Mouse (Mus musculus) lung, embryonic 15.5 days (tissue): ENCODE data around the gene 1190005I06Rik. TPM values are rescaled to one million over a fixed set of nuclear protein-coding genes. Genes with fewer than 3 reads are reported as not detected.

Source experiments
- ATAC-seq: fragments of 200-750 bp; cut with Nextera tagmentation; 2 replicates; pipeline ENCODE4 v1.8.0; 2017; ENCODE audit warnings: moderate number of reproducible peaks, borderline replicate concordance; ENCODE audit not compliant: low FRiP score, low TSS enrichment; ENCODE audit errors: extremely low read depth
- H3K27ac ChIP-seq: fragments of 300-500 bp; sonication (generic); 2 replicates; pipeline ENCODE4 v1.5.1; 2015; ENCODE audit warnings: moderate library complexity, mild to moderate bottlenecking, inconsistent platforms
- H3K27me3 ChIP-seq: fragments of 300-500 bp; sonication (generic); 2 replicates; pipeline ENCODE4 v1.6.1; 2015; ENCODE audit warnings: inconsistent platforms
- H3K36me3 ChIP-seq: fragments of 300-500 bp; sonication (generic); 2 replicates; pipeline ENCODE4 v1.6.1; 2015; ENCODE audit warnings: inconsistent platforms
- H3K4me1 ChIP-seq: fragments of 300-500 bp; sonication (generic); 2 replicates; pipeline ENCODE4 v1.6.1; 2015; ENCODE audit warnings: inconsistent platforms
- H3K4me2 ChIP-seq: fragments of 300-500 bp; sonication (generic); 2 replicates; pipeline ENCODE4 v1.6.1; 2015; ENCODE audit warnings: inconsistent platforms, mild to moderate bottlenecking, moderate library complexity
- H3K4me3 ChIP-seq: fragments of 300-500 bp; sonication (generic); 2 replicates; pipeline ENCODE4 v1.5.1; 2015; ENCODE audit warnings: mild to moderate bottlenecking, inconsistent platforms
- H3K9ac ChIP-seq: fragments of 300-500 bp; sonication (generic); 2 replicates; pipeline ENCODE4 v1.6.1; 2015; ENCODE audit warnings: inconsistent platforms
- H3K9me3 ChIP-seq: fragments of 300-500 bp; sonication (generic); 2 replicates; pipeline ENCODE4 v1.6.1; 2016; ENCODE audit warnings: inconsistent platforms
- WGBS: fragments of 180-500 bp; shearing (Covaris S2); methylation state at CpG from one replicate; pipeline ENCODE4 v1.1.7; 2015; 5-methylcytosine and 5-hydroxymethylcytosine counted together
- polyA plus RNA-seq: library from polyadenylated mRNA; unstranded; fragments of >200 nt; fragmentation: Nextera tagmentation; extraction: Ambion mirVana; gene quantifications from 2 replicates; pipeline ENCODE4 v1.2.1, GENCODE M21; 2015

Gene 1190005I06Rik
- polyA plus RNA-seq, 1 experiment from 2014 or later: 5.8 TPM

- Histone ChIP-seq H3K4me2 (peak within 1 kb of the TSS; percentile 90), H3K36me3 (peaks cover 15% of the 10 kb centered on the region; the same call in 1 of the 2 replicates), H3K9ac (peak within 1 kb of the TSS; percentile 82), H3K9me3 (no peaks in the 10 kb centered on the region), H3K27ac (peak within 1 kb of the TSS; percentile 64), H3K27me3 (no peaks in the 10 kb centered on the region), H3K4me3 (peak within 1 kb of the TSS; percentile 74), H3K4me1 (peaks cover 32% of the 10 kb centered on the region)
- peak; percentile 98 for ATAC-seq
- under 1% methylated on average over 67 of the region's 67 CpGs for WGBS
These were observed 58.3 kb downstream of the 1190005I06Rik start, which contains the start of gene Gins2 for GRCm38 (mm10) chr8:120588908-120589771. TSS of gene Gins2 (minus strand) at chr8:120589304.

DNA sequence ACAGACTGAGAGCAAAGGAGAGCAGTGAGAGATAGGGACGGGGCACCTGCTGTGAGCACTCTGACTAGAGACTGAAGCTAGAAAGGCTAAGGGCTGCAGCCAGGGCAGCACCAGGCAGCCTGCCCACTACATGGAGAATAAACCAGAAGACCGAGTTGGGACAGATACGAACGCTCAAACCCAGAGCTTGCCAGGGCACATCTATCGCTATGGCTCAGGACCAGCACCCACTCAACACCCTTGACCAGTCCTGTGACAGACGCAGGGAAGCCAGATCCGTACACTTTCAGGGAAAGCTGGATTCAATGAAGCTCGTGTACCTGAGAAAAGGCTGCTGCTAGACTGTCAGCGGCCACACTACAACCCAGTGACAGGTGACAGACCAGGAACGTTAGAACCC, 61.9 kb downstream of the 1190005I06Rik start:
- H3K4me3 ChIP-seq: no peak overlapping the region
- H3K4me1 ChIP-seq: peaks cover 24% of the 10 kb centered on the region
- H3K27ac ChIP-seq: no peak overlapping the region
- no peak for ATAC-seq
- no peak overlapping the region for H3K4me2 ChIP-seq
- H3K9me3 ChIP-seq: no peaks in the 10 kb centered on the region
- H3K27me3 ChIP-seq: no peaks in the 10 kb centered on the region
- WGBS: 92% methylated on average over 10 of the region's 10 CpGs
- H3K9ac ChIP-seq: no peak overlapping the region
- H3K36me3 ChIP-seq: peaks cover 42% of the 10 kb centered on the region

DNA sequence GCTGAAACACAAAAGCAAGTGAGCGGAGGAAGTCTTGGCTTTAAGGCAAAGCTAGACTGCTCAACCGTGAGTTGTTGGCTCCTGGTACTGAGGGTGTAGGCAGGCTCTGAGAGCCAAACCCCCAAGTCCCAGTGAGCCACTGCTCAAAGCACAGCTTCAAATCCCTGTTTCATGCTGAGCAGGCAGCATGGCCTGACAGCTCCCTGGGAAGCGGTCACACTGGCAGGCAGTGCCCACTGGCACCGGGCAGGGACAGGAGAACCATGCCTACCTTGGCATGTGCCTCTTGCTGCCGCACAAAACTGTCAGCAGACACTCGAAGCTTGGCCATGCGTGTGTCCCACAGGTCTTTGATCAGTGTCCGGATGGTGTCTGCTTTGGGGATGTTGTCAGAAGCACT, 65.6 kb downstream of the 1190005I06Rik start:
- H3K4me1 ChIP-seq: no peaks in the 10 kb centered on the region
- H3K9me3 ChIP-seq: no peaks in the 10 kb centered on the region
- H3K27me3 ChIP-seq: no peaks in the 10 kb centered on the region
- H3K36me3 ChIP-seq: peaks cover 77% of the 10 kb centered on the region
- H3K9ac ChIP-seq: no peak overlapping the region
- H3K4me3 ChIP-seq: no peak overlapping the region
- no peak overlapping the region for H3K4me2 ChIP-seq
- WGBS: 89% methylated on average over 8 of the region's 8 CpGs
- ATAC-seq: no peak
- H3K27ac ChIP-seq: no peak overlapping the region

GRCm38 (mm10) chr8:120581329-120581728, 66.1 kb downstream of the 1190005I06Rik start:
- no peak overlapping the region for H3K4me2 ChIP-seq
- no peak overlapping the region for H3K4me3 ChIP-seq
- H3K36me3 ChIP-seq: peaks cover 82% of the 10 kb centered on the region
- no peak overlapping the region for H3K9ac ChIP-seq
- H3K27ac ChIP-seq: no peak overlapping the region
- no peak for ATAC-seq
- H3K9me3 ChIP-seq: no peaks in the 10 kb centered on the region
- no peaks in the 10 kb centered on the region for H3K4me1 ChIP-seq
- H3K27me3 ChIP-seq: no peaks in the 10 kb centered on the region
- 89% methylated on average over 12 of the region's 12 CpGs for WGBS

DNA sequence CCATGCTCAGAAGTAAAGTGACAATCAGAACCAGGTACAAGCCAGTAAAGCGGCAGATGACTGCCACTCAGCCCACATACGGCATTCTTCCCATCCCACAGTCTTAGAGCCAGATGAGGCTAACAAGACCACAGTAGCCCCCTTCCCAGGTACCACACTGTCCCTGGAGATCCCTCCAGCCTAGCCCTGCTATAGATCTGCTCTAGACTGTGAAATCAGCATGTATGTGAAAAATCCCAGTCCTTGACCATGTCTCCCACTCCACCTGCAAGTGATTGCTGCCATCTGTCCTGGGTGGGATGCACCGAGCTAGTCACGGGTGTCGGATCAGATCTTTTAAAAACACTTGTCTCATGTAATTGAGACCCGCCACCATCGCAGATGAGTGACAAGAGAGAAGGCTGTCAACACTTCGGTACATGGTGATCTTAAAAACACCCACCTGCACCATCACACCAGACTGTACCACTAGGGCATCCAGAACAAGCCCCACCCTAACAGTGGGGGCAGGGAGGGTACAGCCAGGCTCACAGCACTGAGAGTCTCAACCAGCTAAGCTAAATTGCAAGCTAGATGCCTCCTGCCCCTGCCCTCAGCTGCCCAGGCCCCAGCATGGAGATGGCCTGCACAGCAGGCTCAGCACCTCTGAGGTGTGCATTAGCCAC, 67.0 kb downstream of the 1190005I06Rik start:
- H3K4me3 ChIP-seq: no peak overlapping the region
- ATAC-seq: no peak
- WGBS: 81% methylated on average over 8 of the region's 8 CpGs
- no peak overlapping the region for H3K4me2 ChIP-seq
- 0 out of 2 replicates have a peak, but pooled peaks cover 7% of the 10 kb centered on the region for H3K4me1 ChIP-seq
- peaks cover 85% of the 10 kb centered on the region for H3K36me3 ChIP-seq
- H3K9me3 ChIP-seq: no peaks in the 10 kb centered on the region
- no peak overlapping the region for H3K27ac ChIP-seq
- H3K27me3 ChIP-seq: no peaks in the 10 kb centered on the region
- H3K9ac ChIP-seq: no peak overlapping the region

- Histone ChIP-seq H3K36me3 (peaks cover 97% of the 10 kb centered on the region), H3K4me2 (no peak overlapping the region), H3K4me1 (peaks cover 26% of the 10 kb centered on the region), H3K9ac (no peak overlapping the region), H3K4me3 (no peak overlapping the region), H3K27me3 (no peaks in the 10 kb centered on the region), H3K27ac (no peak overlapping the region), H3K9me3 (no peaks in the 10 kb centered on the region)
- 90% methylated on average over 17 of the region's 17 CpGs for WGBS
- ATAC-seq: no peak
These were observed 69.6 kb downstream of the 1190005I06Rik start for GRCm38 (mm10) chr8:120577821-120578220.

DNA sequence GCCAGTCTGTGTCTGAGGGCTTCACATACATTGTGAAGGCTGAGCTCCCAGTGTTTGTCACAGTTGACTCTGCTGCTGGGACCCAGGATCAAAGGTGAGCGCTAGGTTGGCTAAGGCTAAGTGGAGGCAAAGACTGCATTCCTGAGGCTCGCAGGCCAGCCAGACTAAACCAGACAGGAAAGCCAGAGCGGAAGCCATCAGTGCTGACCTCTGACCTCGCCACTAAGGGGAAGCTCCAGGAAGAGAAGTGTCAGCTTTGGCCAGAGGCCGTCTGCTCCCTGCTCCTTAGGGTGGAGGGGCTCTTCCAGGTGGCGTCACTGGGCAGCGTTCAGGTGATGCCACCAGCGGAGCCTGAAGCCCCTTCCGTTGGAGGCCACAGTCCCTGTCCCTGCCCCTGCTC, 71.6 kb downstream of the 1190005I06Rik start:
- Histone ChIP-seq H3K9me3 (no peaks in the 10 kb centered on the region), H3K27me3 (no peaks in the 10 kb centered on the region), H3K4me2 (no peak overlapping the region), H3K27ac (no peak overlapping the region), H3K4me3 (no peak overlapping the region), H3K4me1 (peaks cover 26% of the 10 kb centered on the region), H3K36me3 (peaks cover 98% of the 10 kb centered on the region), H3K9ac (no peak overlapping the region)
- ATAC-seq: no peak
- 57% methylated on average over 9 of the region's 9 CpGs for WGBS

DNA sequence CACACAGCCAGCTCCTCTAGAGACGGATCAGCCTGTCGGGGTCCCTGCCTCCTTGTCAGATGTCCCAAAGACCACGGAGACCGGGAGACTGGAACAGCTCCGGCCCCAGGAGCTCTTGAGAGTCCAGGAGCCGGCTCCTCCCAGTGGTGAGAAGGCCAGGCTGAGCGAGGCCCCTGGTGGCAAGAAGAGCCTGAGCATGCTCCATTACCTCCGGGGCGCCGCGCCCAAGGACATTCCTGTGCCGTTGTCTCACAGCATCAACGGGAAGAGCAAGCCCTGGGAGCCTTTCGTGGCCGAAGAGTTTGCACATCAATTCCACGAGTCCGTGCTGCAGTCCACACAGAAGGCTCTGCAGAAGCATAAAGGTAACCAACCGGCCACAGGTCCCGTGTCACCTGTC, 72.5 kb downstream of the 1190005I06Rik start:
- H3K9ac ChIP-seq: no peak overlapping the region
- no peak overlapping the region for H3K27ac ChIP-seq
- no peaks in the 10 kb centered on the region for H3K27me3 ChIP-seq
- H3K9me3 ChIP-seq: no peaks in the 10 kb centered on the region
- no peak for ATAC-seq
- H3K4me1 ChIP-seq: peaks cover 28% of the 10 kb centered on the region
- no peak overlapping the region for H3K4me2 ChIP-seq
- WGBS: 62% methylated on average over 19 of the region's 19 CpGs
- peaks cover 94% of the 10 kb centered on the region for H3K36me3 ChIP-seq
- H3K4me3 ChIP-seq: no peak overlapping the region

DNA sequence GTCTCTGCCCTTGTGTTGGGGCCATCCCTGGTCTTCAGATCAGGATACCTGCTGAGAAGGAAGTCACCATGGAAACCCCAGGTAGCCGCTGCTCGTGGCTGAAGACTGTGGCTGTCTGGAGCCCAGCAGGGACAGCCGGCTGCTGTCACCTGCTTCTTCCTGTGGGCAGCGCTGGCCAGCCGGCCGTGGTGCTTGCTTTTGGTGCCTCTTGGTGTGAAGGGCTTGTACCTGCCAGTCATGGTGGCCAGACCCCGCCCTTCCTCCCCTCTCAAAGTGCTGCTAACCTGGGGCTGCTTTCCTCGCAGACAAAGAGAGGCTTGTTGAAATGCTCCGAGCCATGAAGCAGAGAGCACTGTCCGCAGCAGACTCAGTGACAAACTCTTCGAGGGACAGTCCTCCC, 73.6 kb downstream of the 1190005I06Rik start:
- Histone ChIP-seq H3K27ac (peak overlapping the region; percentile 32; the same call in 1 of the 2 replicates), H3K4me3 (no peak overlapping the region), H3K27me3 (no peaks in the 10 kb centered on the region), H3K9ac (no peak overlapping the region), H3K4me1 (peaks cover 28% of the 10 kb centered on the region), H3K36me3 (peaks cover 92% of the 10 kb centered on the region), H3K9me3 (no peaks in the 10 kb centered on the region), H3K4me2 (no peak overlapping the region)
- WGBS: 60% methylated on average over 11 of the region's 11 CpGs
- no peak for ATAC-seq

- Histone ChIP-seq H3K9me3 (no peaks in the 10 kb centered on the region), H3K4me3 (no peak overlapping the region), H3K4me2 (no peak overlapping the region), H3K27me3 (no peaks in the 10 kb centered on the region), H3K27ac (no peak overlapping the region), H3K4me1 (peaks cover 28% of the 10 kb centered on the region), H3K36me3 (peaks cover 92% of the 10 kb centered on the region), H3K9ac (no peak overlapping the region)
- 80% methylated on average over 21 of the region's 21 CpGs for WGBS
- no peak for ATAC-seq
These were observed 74.9 kb downstream of the 1190005I06Rik start for GRCm38 (mm10) chr8:120572534-120572933.

DNA sequence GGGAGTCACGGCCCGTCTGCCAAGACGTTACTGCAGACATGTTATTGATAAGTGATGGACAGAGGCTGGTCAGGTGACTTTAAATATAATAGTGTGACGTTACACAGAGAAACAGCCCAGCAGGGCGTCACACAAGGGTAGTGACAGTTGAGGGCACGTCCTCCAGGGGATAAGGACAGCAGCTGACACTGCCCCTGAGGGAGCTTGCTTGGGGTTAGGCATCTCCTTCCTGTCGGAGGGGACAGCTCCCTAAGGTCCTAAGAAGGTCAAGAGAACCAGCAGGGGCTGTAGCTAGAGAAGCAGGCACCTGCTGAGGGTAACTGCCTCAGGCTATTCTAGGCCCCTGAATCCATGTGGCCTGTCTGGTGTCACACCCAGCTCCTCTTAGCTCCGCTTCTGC, 75.9 kb downstream of the 1190005I06Rik start:
- peaks cover 92% of the 10 kb centered on the region for H3K36me3 ChIP-seq
- peaks cover 28% of the 10 kb centered on the region for H3K4me1 ChIP-seq
- H3K4me3 ChIP-seq: no peak overlapping the region
- H3K9ac ChIP-seq: no peak overlapping the region
- no peaks in the 10 kb centered on the region for H3K9me3 ChIP-seq
- no peak overlapping the region for H3K4me2 ChIP-seq
- H3K27ac ChIP-seq: no peak overlapping the region
- H3K27me3 ChIP-seq: no peaks in the 10 kb centered on the region
- no peak for ATAC-seq
- 85% methylated on average over 8 of the region's 8 CpGs for WGBS
